Mouse (Mus musculus): Measurements from ENCODE around the gene Dpp9.
A peak's percentile ranks its signal among the peaks of the same experiment; 100 is the strongest.

Dpp9 gene

GRCm38 (mm10) chr17:56183658-56184103 is 35.0 kb downstream of the Dpp9 start, which contains the start of gene Mydgf:
Gene Mydgf (minus strand): TSS chr17:56183920.
- DNase-seq (ENCODE audit: low spot score in 2 of 2) = peak; percentile 94 to 96

- DNase-seq (ENCODE audit: low spot score in 2 of 2) = no peak
Observed at GRCm38 (mm10) chr17:56182975-56183657, 35.6 kb downstream of the Dpp9 start.

GRCm38 (mm10) chr17:56175416-56175815 is 43.3 kb downstream of the Dpp9 start:
- no peak for DNase-seq (ENCODE audit: low spot score in 2 of 2)

- DNase-seq (ENCODE audit: low spot score in 2 of 2) = no peak
Observed at GRCm38 (mm10) chr17:56173401-56174046, 45.2 kb downstream of the Dpp9 start.

DNA sequence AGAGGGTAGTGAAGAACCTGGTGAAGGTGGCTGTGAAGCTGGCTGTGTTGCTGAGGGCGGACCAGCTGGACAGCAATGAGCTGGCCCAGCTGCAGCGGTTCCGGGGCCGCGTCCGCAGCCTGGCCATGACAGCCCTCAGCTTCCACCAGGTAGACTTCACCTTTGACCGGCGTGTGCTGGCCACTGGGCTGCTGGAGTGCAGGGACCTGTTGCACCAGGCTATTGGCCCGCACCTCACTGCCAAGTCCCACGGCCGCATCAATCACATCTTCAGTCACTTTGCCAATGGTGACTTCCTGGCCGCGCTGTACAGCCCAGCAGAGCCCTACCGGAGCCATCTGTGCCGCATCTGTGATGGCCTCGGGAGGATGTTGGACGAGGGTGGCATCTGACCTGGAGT is 46.8 kb downstream of the Dpp9 start:
- no peak for DNase-seq (ENCODE audit: low spot score in 2 of 2)

DNA sequence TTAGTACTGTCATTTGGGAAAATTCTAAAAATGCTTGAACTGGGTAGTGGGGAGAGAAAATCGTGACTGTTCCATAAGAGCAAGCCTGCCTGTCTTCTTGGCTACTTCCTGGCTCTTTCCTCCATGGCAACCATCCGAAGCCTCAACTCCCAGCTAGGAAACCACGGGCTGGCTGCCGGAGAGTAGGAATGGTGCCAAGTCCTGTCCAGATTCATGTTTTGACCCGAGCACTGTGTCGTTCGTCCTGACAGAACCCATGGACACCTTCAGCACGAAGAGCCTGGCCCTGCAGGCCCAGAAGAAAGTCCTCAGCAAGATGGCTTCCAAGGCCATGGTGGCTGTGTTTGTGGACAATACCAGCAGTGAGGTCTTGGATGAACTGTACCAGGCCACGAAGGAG is 47.2 kb downstream of the Dpp9 start:
- DNase-seq (ENCODE audit: low spot score in 2 of 2) = no peak

GRCm38 (mm10) chr17:56170636-56171035 is 48.1 kb downstream of the Dpp9 start:
- DNase-seq (ENCODE audit: low spot score in 2 of 2) = no peak

- DNase-seq (ENCODE audit: low spot score in 2 of 2) = peak; percentile 24 to 70
Observed at GRCm38 (mm10) chr17:56169830-56170229, 48.9 kb downstream of the Dpp9 start.

GRCm38 (mm10) chr17:56165671-56166070 is 53.0 kb downstream of the Dpp9 start:
- no peak for DNase-seq (ENCODE audit: low spot score in 2 of 2)

- DNase-seq (ENCODE audit: low spot score in 2 of 2) = no peak
Observed at GRCm38 (mm10) chr17:56164510-56164909, 54.2 kb downstream of the Dpp9 start.

- no peak for DNase-seq (ENCODE audit: low spot score in 2 of 2)
Observed at GRCm38 (mm10) chr17:56163523-56164102, 55.1 kb downstream of the Dpp9 start.

DNA sequence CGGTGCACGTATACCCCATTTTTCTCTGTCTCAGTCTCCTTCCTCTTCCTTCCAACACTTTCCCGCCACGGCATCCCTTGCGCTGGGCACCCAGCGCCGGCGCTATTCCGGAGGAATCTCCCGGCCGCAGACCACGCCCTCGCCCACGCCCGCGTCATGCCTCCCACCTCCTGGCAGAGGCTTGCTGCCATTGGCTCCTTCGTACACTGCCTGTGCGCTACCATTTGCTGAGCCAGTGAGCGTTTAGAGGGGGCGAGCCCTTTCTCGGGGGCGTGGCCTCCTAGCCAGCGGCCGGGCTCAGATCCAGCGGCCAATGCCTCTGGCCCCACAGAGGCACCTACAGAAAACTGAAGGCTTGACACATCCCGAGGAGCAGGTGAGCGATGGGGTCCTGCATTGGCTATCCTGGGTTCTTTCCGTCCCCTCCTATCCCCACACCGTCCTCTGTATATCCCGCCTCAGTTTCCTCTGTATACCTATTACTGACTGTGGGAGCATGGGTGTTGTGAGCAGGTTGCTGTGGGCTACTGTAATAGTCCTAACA is 56.4 kb downstream of the Dpp9 start, which contains the start of gene Tnfaip8l1:
TSS of gene Tnfaip8l1 (plus strand) at position 247 of the 544 bp plus-strand sequence.
- DNase-seq (ENCODE audit: low spot score in 2 of 2) = peak; percentile 94 to 96

DNA sequence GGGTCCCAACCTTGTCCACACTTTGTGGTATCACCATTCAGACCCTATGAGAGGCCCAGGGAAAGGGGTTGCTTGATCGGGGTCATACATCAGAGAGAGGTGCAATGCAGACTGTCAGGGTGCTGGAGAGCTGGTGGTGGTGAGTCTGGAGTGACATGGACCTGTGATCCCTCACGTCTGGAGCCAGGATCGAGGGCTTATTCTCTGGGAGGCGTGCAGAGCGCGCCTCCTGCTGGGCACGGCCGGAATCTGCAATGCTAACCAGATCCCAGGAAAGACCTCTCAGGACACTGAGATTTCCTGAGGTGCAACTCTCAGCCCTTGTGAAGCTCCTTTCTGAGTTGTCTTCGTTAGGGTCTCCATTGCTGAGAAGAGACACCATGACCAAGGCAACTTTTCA is 59.0 kb downstream of the Dpp9 start:
- peak in 1 of 2 experiments; percentile 56 for DNase-seq (ENCODE audit: low spot score in 2 of 2)

- DNase-seq (ENCODE audit: low spot score in 2 of 2) = peak in 1 of 2 experiments; percentile 65
Observed at GRCm38 (mm10) chr17:56153643-56154042, 65.1 kb downstream of the Dpp9 start.

DNA sequence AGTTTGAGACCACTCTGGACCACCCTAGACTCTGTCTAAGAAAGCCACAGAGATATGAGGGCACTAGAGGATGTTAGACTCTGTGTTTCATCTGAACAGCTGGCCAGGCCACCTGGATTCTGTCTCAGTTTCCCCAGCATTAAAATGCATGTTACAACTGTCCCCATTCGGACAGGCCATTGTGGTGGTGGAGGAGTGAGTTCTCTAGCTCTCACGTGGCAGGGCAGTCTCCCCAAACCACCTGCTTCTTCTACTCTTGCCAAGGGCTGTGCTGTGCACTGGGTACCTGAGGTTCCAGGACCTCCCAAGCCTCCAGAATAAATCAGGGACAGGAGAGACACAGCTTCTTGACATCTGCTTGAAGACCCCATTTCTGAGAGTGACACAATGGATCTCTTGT is 68.8 kb downstream of the Dpp9 start:
- DNase-seq (ENCODE audit: low spot score in 2 of 2) = no peak

DNA sequence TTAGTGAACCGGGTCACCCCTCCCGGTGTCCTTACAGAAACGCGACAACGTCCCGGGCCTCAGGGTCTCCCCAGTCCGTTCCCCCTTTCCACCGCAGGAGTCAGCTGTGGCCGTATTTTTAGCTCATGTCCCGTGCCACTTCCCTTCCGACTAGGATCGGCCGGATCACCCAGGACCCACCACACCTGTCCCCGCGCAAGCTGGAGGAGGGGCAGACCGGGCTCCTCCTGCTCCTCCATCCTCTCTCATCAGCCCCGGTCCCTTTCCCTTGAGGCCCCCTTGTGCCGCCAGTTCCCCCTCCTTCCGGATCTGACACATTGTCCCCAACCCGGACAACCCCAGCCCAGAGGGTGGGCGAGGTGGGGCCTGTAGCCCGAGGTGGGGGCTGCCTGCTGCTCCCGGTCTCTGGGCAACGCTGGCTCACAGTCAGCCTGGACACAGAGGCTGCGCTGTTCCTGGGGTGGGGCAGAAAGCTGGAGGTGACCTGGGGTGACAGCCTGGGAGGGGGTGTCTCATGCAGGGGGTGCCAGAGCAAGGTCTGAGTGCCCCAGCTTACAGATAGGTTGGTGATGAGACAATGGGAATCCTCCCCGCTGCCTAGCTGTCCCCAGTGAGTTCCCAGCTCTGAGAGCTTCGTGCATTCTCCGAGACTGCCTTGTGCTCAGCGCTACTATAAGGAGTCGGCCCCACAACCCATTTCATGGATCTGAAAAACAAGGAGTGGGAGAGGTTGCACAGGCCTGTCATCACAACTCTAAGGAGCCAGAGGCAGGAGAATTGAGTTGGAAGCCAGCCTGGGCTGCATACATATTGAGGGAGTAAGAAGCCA is 69.7 kb downstream of the Dpp9 start:
- no peak for DNase-seq (ENCODE audit: low spot score in 2 of 2)

- no peak for DNase-seq (ENCODE audit: low spot score in 2 of 2)
Observed at GRCm38 (mm10) chr17:56148280-56148679, 70.4 kb downstream of the Dpp9 start.

DNA sequence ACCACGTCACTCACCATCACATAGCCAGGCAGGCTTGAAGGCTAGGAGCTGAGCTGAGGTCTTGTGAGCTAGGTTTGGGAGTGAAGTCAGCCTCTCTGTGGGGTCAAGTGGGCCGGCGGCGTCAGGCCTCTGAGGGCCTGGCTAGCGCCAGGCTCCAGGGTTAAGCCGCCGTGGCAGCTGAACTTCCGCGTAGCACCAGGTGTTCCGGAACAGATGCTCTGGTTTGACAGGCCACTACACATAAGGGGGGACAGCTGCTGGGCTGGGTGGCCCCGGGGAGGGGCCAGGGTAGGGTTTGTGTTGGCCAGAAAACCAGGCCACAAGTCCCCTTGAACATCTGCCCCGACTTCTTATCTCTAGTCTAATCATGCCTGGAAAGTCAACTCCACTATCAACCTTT is 71.3 kb downstream of the Dpp9 start:
- no peak for DNase-seq (ENCODE audit: low spot score in 2 of 2)

- no peak for DNase-seq (ENCODE audit: low spot score in 2 of 2)
Observed at GRCm38 (mm10) chr17:56146131-56146530, 72.6 kb downstream of the Dpp9 start.

- no peak for DNase-seq (ENCODE audit: low spot score in 2 of 2)
Observed at GRCm38 (mm10) chr17:56144546-56144945, 74.2 kb downstream of the Dpp9 start.

- DNase-seq (ENCODE audit: low spot score in 2 of 2) = no peak
Observed at GRCm38 (mm10) chr17:56141702-56142605, 76.8 kb downstream of the Dpp9 start.
